Mouse (Mus musculus) limb, embryonic 14.5 days (tissue): ENCODE measurements around the gene Dmbx1. TPM values are rescaled to one million over a fixed set of nuclear protein-coding genes. Genes with fewer than 3 reads are reported as not detected.

Source experiments
- ATAC-seq: fragments of 200-750 bp; cut with Nextera tagmentation; 2 replicates; pipeline ENCODE4 v1.8.0; 2017; ENCODE audit warnings: low read depth, moderate number of reproducible peaks, moderate TSS enrichment; ENCODE audit not compliant: low FRiP score
- DNase-seq: peaks from one replicate; pipeline ENCODE4 v3.0.0-alpha.2; 2015; ENCODE audit warnings: low spot score
- H3K27ac ChIP-seq: fragments of 300-500 bp; sonication (generic); replicated peaks from 2 replicates; pipeline ENCODE4 v1.5.1; 2014; ENCODE audit warnings: low read depth, mild to moderate bottlenecking, low read length, moderate library complexity, mixed read lengths
- H3K27me3 ChIP-seq: fragments of 300-500 bp; sonication (generic); 2 replicates; pipeline ENCODE4 v1.6.1; 2014; ENCODE audit warnings: low read length, mixed read lengths; ENCODE audit not compliant: control insufficient read depth, insufficient read depth
- H3K36me3 ChIP-seq: fragments of 300-500 bp; sonication (generic); 2 replicates; pipeline ENCODE4 v1.6.1; 2014; ENCODE audit warnings: mild to moderate bottlenecking, low read length, moderate library complexity, mixed read lengths; ENCODE audit not compliant: control insufficient read depth, insufficient read depth
- H3K4me1 ChIP-seq: fragments of 300-500 bp; sonication (generic); 2 replicates; pipeline ENCODE4 v1.6.1; 2014; ENCODE audit warnings: antibody characterized with exemption, low read length, mixed read lengths; ENCODE audit not compliant: control insufficient read depth, insufficient read depth
- H3K4me2 ChIP-seq: fragments of 300-500 bp; sonication (generic); replicated peaks from 2 replicates; pipeline ENCODE4 v1.6.1; 2014; ENCODE audit warnings: low read depth, mild to moderate bottlenecking, low read length, moderate library complexity; ENCODE audit not compliant: severe bottlenecking
- H3K4me3 ChIP-seq: fragments of 300-500 bp; sonication (generic); replicated peaks from 2 replicates; pipeline ENCODE4 v1.5.1; 2014; ENCODE audit warnings: low read length
- H3K9ac ChIP-seq: fragments of 300-500 bp; sonication (generic); 2 replicates; pipeline ENCODE4 v1.6.1; 2014; ENCODE audit warnings: mild to moderate bottlenecking, low read depth, low read length, moderate library complexity; ENCODE audit not compliant: severe bottlenecking
- H3K9me3 ChIP-seq: fragments of 300-500 bp; sonication (generic); 2 replicates; pipeline ENCODE4 v1.6.1; 2016; ENCODE audit warnings: low read length; ENCODE audit not compliant: control insufficient read depth
- POLR2A ChIP-seq: fragments of 200-500 bp; IDR thresholded peaks from 2 replicates; pipeline ENCODE4 v1.8.0; 2012; ENCODE audit warnings: inconsistent platforms, mild to moderate bottlenecking, moderate library complexity, borderline replicate concordance; ENCODE audit not compliant: insufficient read depth, insufficient read length; ENCODE audit errors: extremely low read depth
- WGBS: fragments of 180-500 bp; shearing (Covaris S2); extraction: QIAGEN DNeasy Blood & Tissue Kit; methylation state at CpG from one replicate; pipeline ENCODE4 v1.1.7; 2014; 5-methylcytosine and 5-hydroxymethylcytosine counted together
- polyA plus RNA-seq, 2 experiments: library from polyadenylated mRNA; depleted of rRNA in 1 of 2; stranded (reverse) in 1 of 2; unstranded in 1 of 2; fragments of >200 nt; fragmentation: Nextera tagmentation in 1 of 2; extraction: Ambion mirVana in 1 of 2; gene quantifications; 2 replicates each; pipeline versions ENCODE4 v1.2.1 to v1.2.3; 2012 to 2014

The Dmbx1 gene
- polyA plus RNA-seq, 2 experiments = 0.05 TPM; not detected in 1

- no peaks in the 10 kb centered on the region for H3K4me1 ChIP-seq
- no peak overlapping the region for H3K27ac ChIP-seq
- no peak overlapping the region for H3K4me2 ChIP-seq
- no peaks in the 10 kb centered on the region for H3K9me3 ChIP-seq
- DNase-seq (no peak), ATAC-seq (no peak)
- 82% methylated on average over 16 of the region's 16 CpGs for WGBS
- no peak overlapping the region for H3K4me3 ChIP-seq
- no peaks in the 10 kb centered on the region for H3K36me3 ChIP-seq
- H3K9ac ChIP-seq = no peak overlapping the region
- TF ChIP-seq POLR2A = no peak
- peaks cover 15% of the 10 kb centered on the region for H3K27me3 ChIP-seq
Measured at GRCm38 (mm10) chr4:115919911-115920310, 19.8 kb downstream of the Dmbx1 start.

GRCm38 (mm10) chr4:115911586-115911985 lies 28.1 kb downstream of the Dmbx1 start:
- Histone ChIP-seq H3K9ac (no peak overlapping the region), H3K27ac (no peak overlapping the region), H3K4me1 (no peaks in the 10 kb centered on the region; the same call in 1 of the 2 replicates), H3K4me2 (no peak overlapping the region), H3K9me3 (no peaks in the 10 kb centered on the region), H3K4me3 (no peak overlapping the region), H3K36me3 (no peaks in the 10 kb centered on the region), H3K27me3 (peaks cover 3% of the 10 kb centered on the region; the same call in 1 of the 2 replicates)
- DNase-seq (no peak), ATAC-seq (no peak)
- no peak for TF ChIP-seq POLR2A
- WGBS = 11% methylated on average over 4 of the region's 4 CpGs

GRCm38 (mm10) chr4:115908641-115909040 lies 31.1 kb downstream of the Dmbx1 start:
- DNase-seq = peak; percentile 43
- Histone ChIP-seq H3K4me1 (peaks cover 4% of the 10 kb centered on the region), H3K27me3 (peaks cover 22% of the 10 kb centered on the region; the same call in 1 of the 2 replicates), H3K27ac (no peak overlapping the region), H3K4me3 (no peak overlapping the region), H3K9me3 (no peaks in the 10 kb centered on the region), H3K36me3 (no peaks in the 10 kb centered on the region), H3K4me2 (no peak overlapping the region), H3K9ac (no peak overlapping the region)
- 22% methylated on average over 7 of the region's 7 CpGs for WGBS
- TF ChIP-seq POLR2A = no peak
- peak; percentile 53; the same call in 1 of the 2 replicates for ATAC-seq

GRCm38 (mm10) chr4:115907994-115908393 lies 31.7 kb downstream of the Dmbx1 start:
- Histone ChIP-seq H3K36me3 (no peaks in the 10 kb centered on the region), H3K4me1 (peaks cover 4% of the 10 kb centered on the region), H3K27me3 (peaks cover 22% of the 10 kb centered on the region; the same call in 1 of the 2 replicates), H3K4me3 (no peak overlapping the region), H3K9ac (no peak overlapping the region), H3K4me2 (no peak overlapping the region), H3K27ac (no peak overlapping the region), H3K9me3 (no peaks in the 10 kb centered on the region)
- no peak for TF ChIP-seq POLR2A
- ATAC-seq (no peak), DNase-seq (no peak)
- WGBS = 84% methylated on average over 1 of the region's 1 CpGs

GRCm38 (mm10) chr4:115906791-115907190 lies 32.9 kb downstream of the Dmbx1 start:
- 86% methylated on average over 3 of the region's 3 CpGs for WGBS
- no peak overlapping the region for H3K27ac ChIP-seq
- H3K4me2 ChIP-seq = no peak overlapping the region
- no peak overlapping the region for H3K4me3 ChIP-seq
- TF ChIP-seq POLR2A = no peak
- DNase-seq (no peak), ATAC-seq (no peak)
- no peaks in the 10 kb centered on the region for H3K9me3 ChIP-seq
- no peak overlapping the region for H3K9ac ChIP-seq
- H3K27me3 ChIP-seq = peaks cover 22% of the 10 kb centered on the region; the same call in 1 of the 2 replicates
- H3K4me1 ChIP-seq = peaks cover 4% of the 10 kb centered on the region
- H3K36me3 ChIP-seq = no peaks in the 10 kb centered on the region

GRCm38 (mm10) chr4:115905701-115906100 lies 34.0 kb downstream of the Dmbx1 start:
- no peak for DNase-seq
- Histone ChIP-seq H3K4me1 (peaks cover 4% of the 10 kb centered on the region), H3K27me3 (peaks cover 22% of the 10 kb centered on the region; the same call in 1 of the 2 replicates), H3K9ac (no peak overlapping the region), H3K36me3 (no peaks in the 10 kb centered on the region), H3K27ac (no peak overlapping the region), H3K9me3 (no peaks in the 10 kb centered on the region), H3K4me3 (no peak overlapping the region), H3K4me2 (no peak overlapping the region)
- WGBS = 9% methylated on average over 7 of the region's 7 CpGs
- TF ChIP-seq POLR2A = no peak
- no peak for ATAC-seq
